Mouse (Mus musculus) neural tube, embryonic 14.5 days (tissue): ENCODE data around the gene Ifnar1. TPM values are rescaled to one million over a fixed set of nuclear protein-coding genes. Genes with fewer than 3 reads are reported as not detected.

Source experiments
- microRNA-seq: library from miRNA; unstranded; fragments of <30 nt; microRNA quantifications from one replicate; pipeline ENCODE4, GENCODE M21; 2016
- polyA plus RNA-seq: library from polyadenylated mRNA; unstranded; fragments of >200 nt; fragmentation: Nextera tagmentation; extraction: Ambion mirVana; gene quantifications from 2 replicates; pipeline ENCODE4 v1.2.1, GENCODE M21; 2014

Gene Ifnar1
- polyA plus RNA-seq, 1 experiment from 2014 or later = 48.3 TPM

Small RNA genes lying within 50 kb of the gene (microRNA-seq; reads per million reads assigned to microRNA genes)
- gene Mir6367 = not detected

Other genes starting within 250 kb of the Ifnar1 start
- gene Olig1, start 215.5 kb upstream of the Ifnar1 start, polyA plus RNA-seq = 49.3 and 62.2 TPM in 2 replicates
- 33.8 and 40.6 TPM in 2 replicates for gene Ifnar2, start 112.5 kb upstream of the Ifnar1 start, polyA plus RNA-seq
- not detected in 2 replicates for gene Gm21970, start 93.5 kb upstream of the Ifnar1 start, polyA plus RNA-seq
- 7.1 and 13.7 TPM in 2 replicates for gene Il10rb, start 79.1 kb upstream of the Ifnar1 start, polyA plus RNA-seq
- gene Ifngr2, start 61.8 kb downstream of the Ifnar1 start, polyA plus RNA-seq = 99.9 and 102 TPM in 2 replicates
- 113 and 118 TPM in 2 replicates for gene Tmem50b, start 112.6 kb downstream of the Ifnar1 start, polyA plus RNA-seq
- gene Dnajc28, start 133.8 kb downstream of the Ifnar1 start, polyA plus RNA-seq = 5.2 and 6.2 TPM in 2 replicates
- 51.1 and 58.0 TPM in 2 replicates for gene Gart, start 161.7 kb downstream of the Ifnar1 start, polyA plus RNA-seq
- 156 and 164 TPM in 2 replicates for gene Son, start 162.3 kb downstream of the Ifnar1 start, polyA plus RNA-seq
- 23.3 and 28.5 TPM in 2 replicates for gene Donson, start 203.5 kb downstream of the Ifnar1 start, polyA plus RNA-seq
- 96.4 and 118 TPM in 2 replicates for gene Cryzl1, start 243.7 kb downstream of the Ifnar1 start, polyA plus RNA-seq
- gene Itsn1, start 244.0 kb downstream of the Ifnar1 start, polyA plus RNA-seq = 56.5 and 77.5 TPM in 2 replicates